Mouse (Mus musculus): ENCODE data around the gene Il23a.
"Not testable (repeated sequence)": the region's sequence is repeated elsewhere in the genome, so short reads cannot be mapped to it uniquely, and the experiment has no call there.

The Il23a gene

DNA sequence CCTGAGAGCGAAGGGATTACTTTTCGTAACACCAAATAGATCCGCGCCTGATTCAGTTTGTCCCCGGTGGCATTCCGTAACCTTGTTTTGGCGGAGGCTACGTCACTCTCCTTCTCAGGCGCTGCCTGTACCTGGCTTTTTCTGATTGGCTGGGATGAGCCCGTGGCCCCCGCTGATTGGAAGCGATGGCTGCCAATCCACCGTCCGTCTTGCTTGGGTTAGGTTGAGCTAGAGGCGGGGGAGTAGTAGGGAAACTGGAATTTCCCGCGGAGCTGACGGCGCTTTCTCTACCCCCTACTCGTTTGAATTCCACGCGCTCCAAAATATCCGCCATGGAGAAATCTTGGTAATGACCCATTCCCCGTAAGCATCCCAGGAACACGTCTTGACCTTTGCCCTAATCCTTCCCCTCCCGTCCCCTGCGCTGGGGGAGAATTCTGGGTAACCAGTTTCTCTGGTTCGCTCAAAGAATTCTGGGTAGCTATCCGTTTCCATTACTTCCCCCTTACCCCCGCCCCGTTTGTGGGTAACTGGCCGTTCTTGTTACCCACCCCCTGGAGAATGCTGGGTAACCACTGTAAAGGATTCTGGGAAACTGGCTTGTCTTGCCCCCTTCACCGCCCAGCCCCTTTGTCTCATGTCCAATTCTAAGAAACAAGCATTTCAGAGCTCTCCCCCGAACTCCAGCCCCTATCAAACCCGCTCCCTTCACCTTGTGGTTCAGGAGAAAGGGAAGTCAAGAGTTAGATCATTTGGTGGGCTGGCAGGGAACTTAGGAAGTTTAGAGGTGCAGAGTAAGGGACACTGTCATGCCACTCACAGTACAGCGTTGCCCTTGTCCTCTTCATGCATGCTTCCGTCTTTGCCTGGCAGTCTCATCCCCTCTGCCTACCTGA is 4.8 kb upstream of the Il23a start, which contains the start of gene Pan2:
Gene Pan2, plus strand, starts transcription at position 210 of the 896 bp plus-strand sequence.
- peak; percentile 100 for DNase-seq

DNA sequence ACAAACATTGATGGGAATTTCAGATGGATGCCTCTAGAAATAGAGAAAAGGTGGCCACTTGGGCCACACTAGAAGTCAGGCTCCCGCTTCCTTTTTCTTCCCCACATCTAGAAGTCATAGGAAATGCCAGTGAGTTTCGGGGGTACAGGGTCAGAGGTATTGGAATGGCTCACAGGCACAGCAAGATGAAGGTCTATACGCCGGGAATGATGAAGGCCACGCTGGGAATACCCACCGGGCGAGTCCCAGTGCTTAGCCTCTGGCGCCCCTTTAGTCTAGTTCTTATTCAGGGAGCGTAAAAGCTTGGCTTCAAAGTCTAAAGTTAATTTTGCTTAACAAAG is 4.2 kb upstream of the Il23a start:
- DNase-seq = no peak

DNA sequence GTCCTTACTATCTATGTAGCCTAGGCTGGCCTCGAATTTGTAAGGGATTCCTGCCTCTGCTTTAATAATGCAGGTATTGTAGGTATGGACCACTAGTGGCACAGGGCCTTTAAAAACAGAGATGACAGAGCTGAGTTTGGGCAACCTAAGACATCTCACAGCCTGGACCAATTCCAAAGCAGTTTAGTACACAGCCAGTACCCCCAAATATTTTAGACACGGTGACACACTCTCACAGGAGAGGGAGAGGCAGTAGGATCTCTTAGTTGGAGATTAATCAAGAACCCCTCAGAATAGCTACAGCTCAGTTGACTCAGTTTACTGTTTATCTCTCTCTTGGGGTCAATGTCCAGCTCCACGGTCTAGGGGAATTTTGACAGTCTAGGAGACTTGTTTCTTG is 3.8 kb upstream of the Il23a start:
- DNase-seq = no peak

DNA sequence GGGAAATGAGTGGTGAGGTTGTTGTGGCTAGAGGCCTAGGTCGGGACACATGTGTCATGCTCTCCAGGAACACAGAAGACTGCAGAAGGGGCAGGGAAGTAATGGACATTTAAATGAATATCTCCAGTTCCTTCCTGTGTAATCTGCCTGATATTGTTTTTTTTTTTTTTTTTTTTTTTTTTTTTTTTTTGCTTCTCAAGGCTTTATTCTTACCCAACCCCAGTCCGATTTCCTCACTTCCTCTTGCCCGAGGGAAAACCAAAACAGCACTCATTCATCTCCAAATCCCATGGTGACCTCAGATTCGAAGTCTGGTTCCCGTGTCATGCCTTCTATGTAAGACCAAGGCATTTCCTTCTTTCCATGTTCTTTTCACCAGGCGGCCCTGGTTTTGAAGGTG is 309 bp downstream of the Il23a start:
- DNase-seq = no peak

DNA sequence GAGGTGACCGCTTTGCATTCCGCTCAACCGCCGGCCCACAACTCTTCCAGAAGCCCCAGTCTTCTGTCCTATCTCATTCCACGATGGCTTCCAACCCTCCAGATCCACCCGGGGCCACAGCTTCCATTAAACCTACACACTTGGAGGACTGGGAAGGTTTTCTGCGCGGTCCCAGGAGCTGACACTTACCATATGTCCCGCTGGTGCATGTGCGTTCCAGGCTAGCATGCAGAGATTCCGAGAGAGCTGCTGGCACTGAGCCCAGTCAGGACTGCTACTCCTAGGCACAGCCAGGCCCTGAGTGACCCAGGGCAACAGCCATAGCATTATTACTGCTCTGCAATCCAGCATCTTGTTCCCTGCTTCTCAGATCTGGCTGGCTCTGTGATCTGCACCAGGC is 930 bp downstream of the Il23a start:
- peak; percentile 79 to 82 for DNase-seq

DNA sequence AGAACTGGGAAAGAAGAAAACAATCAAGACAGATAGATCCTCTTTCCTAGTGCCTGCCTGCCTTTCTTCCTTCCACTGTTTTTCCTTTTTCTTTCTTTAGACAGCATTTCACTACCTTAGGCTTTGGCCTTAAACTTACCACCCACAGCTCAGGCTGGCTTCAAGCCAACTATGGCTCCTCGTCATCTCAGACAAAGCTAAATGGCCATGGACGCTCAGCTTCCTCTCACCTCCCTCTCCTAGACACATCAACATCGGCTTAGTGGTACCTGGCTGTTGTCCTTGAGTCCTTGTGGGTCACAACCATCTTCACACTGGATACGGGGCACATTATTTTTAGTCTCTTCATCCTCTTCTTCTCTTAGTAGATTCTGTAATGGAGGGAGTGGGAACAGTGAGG is 1.3 kb downstream of the Il23a start:
- DNase-seq = peak; percentile 77 to 82

DNA sequence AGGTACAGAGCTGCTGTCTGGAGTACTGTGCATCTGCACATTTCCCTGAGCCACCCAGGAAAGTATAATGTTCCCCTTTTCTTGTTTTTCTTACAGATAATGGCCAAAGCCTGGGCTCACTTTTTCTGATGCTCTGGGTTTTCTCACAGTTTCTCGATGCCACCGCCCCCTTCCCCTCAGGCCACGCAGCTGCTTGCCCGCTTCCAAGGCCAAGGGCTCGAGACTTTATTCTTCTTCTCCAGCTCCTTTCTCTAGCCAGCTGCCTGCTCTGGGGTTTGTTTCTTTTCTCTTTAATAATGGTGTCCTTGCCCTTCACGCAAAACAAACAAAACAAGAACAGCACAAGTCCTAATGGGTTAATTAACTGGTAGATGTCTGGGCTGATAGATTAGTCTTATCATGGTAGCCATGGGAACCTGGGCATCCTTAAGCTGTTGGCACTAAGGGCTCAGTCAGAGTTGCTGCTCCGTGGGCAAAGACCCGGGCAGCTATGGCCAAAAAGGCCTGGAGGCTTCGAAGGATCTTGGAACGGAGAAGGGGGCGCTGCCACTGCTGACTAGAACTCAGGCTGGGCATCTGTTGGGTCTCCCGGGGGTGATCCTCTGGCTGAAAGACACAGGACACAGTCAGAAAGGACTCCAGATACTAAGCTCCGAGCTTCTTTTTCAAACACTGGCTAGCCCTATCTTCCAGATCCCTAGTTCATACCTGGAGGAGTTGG is 2.0 kb downstream of the Il23a start:
- peak; percentile 33 to 47 for DNase-seq

DNA sequence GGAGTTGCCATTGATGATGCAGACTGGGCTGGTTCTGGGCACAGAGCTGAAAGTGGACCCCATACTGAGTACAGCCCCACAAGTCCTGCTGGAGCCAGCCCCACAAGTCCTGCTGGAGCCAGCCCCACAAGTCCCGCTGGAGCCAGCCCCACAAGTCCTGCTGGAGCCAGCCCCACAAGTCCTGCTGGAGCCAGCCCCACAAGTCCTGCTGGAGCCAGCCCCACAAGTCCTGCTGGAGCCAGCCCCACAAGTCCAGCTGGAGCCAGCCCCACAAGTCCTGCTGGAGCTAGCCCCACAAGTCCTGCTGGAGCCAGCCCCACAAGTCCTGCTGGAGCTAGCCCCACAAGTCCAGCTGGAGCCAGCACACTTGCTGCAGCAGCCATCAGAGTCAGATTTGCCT is 8.0 kb downstream of the Il23a start:
- DNase-seq = peak in 1 of 2 experiments; percentile 33

DNA sequence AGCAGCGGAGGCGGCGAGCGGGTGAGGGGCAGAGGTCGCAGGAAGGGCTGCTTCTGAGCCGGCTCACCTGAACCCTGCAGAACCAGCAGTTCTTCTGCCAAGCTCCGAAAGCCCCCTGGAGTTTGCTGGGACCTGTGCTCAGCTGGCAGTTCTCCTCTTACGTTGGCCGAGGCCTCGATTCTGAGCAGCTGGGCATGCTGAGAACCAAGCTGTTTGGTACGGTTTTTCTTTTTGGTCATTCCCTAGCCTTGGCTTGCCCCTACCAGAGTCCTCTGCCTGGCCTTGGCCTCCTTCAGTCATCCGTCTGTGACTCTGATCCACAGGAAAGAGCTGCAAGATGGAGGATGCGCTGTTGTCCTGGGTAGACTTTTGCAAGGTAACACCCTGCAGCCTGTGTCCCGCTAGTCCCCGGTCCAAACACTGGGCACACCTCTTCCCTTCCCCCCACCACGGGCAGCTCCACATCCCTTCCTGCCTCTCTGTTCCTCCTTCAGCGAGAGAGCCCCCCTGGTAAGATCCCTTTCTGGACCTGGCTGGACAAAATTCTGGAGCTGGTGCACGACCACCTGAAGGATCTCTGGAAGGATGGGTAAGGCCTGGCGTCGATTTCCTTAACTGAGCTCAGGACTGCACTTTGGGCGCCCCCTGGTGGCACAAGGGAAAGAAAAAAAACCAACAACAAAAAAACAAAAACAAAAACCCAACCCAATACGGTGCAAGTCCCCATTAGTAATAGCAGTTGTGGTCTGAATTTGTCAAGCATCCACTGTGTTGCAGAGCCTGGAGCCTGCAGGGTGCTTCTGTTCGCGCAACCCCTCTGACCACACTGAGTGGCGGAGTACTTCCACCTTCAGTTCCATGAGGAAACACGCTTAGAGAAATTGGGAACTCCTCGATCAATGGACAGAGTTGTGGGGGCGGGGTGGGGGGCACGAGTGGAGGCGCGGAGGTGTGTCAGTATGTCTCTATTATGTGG is 14.7 kb downstream of the Il23a start:
- DNase-seq = peak; percentile 97 to 99

DNA sequence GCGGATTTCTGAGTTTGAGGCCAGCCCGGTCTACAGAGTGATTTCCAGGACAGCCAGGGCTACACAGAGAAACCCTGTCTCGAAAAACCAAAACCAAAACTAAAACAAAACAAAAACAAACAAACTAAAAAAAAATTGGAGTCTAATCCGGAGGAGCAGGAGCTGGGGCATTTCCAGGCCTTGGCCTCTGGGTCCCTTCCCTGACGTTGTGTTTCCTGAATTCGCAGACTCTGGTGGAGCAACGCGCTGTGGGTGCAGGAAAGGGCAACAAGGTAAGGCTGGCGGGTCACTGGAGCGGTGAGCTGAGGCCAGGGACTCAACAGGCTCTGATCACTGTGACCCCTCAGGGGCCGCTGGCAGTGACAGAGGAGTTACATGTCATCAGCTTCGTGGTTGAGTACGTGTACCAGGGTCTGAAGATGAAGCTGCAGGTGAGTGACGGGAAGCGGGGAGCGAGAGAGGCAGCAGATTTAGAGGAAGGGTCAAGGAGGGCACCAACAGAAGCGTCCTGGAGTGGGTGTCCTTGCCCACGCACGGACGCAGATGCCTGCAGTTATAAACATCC is 15.6 kb downstream of the Il23a start:
- DNase-seq = peak in 1 of 2 experiments; percentile 55

DNA sequence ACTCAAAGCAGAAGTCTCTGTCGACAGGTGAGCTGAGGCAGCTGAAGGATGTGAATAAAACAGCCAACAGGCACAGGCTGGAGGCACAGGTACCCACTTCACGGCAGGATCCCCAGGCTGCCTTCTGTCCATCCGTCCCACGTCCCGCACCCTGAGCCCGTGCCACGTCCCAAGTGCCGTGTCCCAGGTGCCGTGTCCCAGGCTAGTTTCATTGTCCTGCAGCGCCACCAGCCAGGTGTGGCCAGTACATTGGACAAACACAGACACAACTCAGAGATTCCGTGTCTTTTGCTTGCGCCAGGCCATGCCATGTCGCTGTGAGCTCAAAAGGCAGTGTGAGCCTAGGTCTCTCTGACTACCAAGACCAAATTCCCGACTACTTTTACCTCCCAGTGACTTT is 16.9 kb downstream of the Il23a start:
- DNase-seq = peak in 1 of 2 experiments; percentile 47

DNA sequence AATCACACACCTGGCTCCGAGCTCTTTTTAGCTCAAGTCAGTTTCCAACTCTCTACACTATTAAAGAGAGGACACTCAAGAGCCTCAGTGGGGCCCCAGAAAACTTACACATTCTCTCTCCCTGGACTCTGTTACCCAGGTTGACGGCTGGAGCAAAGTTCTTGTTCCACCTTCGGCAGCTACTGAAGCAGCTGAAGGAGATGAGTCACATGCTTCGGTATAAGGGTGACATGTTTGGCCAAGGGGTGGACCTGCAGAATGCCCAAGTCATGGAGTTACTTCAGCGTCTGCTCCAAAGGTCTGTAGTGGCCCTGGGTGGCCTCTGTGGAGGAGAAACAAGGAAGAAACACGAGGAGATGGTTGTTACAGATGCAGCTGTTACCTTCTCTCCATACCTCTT is 17.6 kb downstream of the Il23a start:
- DNase-seq = no peak

DNA sequence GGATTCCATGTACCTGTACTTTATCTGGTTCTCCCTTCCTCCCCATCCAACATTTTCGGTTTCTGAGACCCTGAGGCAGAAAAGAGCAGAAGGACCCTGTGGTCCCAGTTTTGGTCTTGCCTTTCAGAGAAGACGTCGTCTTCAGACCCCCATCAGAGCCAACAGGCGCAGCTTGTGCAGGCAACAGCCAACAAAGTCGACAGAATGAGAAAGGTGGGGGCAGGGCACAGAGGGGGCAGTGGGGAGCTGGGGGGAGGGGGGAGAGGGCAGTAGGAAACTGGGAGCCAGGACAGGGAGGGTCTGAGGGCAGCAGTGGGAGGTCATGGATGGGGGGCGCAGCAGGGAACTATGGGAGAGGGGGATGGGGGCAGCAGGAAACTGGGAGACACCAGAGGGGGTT is 20.4 kb downstream of the Il23a start:
- DNase-seq = no peak

DNA sequence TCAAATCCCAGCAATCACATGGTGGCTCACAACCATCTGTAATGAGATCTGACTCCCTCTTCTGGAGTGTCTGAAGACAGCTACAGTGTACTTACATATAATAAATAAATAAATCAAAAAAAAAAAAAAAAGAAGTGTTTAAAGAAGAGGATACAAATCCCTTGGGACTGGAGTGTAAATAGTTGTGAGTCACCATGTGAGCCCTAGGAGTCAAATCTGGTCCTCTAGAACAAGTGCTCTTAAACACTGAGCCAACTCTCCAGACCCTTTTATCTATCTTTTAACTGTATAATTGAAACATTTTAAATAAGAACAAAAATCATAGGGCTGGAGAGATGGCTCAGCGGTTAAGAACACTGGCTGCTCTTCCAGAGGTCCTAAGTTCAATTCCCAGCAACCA is 23.2 kb downstream of the Il23a start:
- not testable (repeated sequence) for DNase-seq

DNA sequence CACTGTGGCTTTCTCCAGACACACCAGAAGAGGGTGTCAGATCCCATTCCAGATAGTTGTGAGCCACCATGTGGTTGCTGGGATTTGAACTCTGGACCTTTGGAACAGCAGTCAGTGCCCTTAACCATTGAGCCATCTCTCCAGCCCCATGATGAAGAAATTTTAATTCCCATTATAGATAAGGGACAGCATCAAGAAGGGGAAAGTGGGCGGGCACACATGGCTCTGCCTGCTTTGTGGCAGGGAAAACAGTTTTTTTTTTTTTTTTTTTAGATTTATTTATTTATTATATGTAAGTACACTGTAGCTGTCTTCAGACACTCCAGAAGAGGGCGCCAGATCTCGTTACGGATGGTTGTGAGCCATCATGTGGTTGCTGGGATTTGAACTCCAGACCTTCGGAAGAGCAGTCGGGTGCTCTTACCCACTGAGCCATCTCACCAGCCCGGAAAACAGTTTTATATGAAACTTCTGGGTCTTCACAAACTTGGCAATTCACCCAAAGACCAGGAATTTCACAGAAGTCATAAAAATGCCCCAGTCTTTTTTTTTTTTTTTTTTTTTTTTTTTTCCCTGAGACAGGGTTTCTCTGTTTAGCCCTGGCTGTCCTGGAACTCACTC is 25.6 kb downstream of the Il23a start:
- DNase-seq = not testable (repeated sequence)

DNA sequence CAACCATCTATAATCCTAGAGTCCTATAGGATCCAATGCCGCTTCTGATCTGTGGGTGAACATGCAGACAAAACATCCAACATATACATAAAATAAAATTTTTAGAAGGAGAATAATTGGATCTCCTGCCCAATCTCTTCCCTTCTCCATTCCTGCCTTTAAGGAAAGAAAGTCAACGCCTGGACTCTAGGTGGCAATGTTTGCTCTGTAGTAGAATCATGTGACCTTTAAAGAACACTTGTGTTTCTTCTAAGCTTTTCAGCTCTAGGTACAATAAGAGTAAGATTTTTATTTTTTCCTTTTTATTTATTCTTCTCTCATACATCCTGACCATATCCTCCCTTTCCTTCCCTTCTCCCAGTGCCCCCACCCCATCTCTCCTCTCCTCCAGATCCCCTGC is 26.7 kb downstream of the Il23a start:
- DNase-seq = peak in 1 of 2 experiments; percentile 51

DNA sequence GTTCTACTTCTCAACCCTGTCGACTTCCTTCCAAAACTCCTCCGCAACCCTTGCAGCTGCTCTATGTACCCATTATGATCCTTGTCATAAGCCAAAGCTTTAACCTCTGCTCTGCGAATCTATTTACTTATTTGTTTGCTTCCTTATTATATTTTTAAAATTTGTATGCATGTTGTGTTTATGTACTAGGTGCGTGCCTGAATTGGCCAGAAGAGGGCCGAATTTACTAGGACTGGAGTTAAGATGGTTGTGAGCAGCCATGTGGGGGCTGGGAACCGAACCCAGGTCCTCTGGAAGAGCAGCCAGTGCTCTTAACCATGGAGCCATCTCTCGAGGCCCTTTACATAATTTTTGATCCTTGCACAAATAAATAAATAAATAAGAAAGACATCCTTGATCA is 27.7 kb downstream of the Il23a start:
- peak in 1 of 2 experiments; percentile 38 for DNase-seq

DNA sequence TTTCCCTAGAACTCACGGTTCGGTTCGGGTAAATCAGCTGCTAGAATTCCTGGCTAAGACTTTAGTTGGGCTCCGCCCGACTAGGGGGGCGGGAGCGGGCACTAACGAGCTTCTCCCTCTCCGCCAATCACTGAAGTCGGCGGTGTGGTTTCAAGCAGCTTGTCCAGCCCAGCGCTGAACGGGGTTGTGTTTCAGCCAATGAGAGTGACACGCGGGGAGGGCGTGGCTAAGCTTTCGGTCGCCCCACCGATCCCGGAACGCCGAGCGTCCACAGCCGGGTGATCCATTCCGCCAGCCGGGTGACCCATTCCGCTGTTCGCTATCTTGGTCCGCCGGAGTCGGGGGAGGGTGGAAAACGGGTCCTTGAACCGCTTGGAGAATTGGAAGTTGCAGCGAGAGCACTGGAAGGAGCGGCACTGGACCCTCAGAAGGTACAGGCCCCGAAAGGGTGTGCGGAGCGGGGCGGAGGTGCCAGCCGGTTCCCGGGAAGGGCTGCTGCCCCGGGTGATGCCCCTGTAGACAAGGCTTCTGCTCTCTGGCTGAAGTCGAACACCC is 28.2 kb downstream of the Il23a start, which contains the start of gene Stat2:
Gene Stat2, plus strand, starts transcription at position 273 of the 555 bp plus-strand sequence.
- peak; percentile 96 to 98 for DNase-seq

DNA sequence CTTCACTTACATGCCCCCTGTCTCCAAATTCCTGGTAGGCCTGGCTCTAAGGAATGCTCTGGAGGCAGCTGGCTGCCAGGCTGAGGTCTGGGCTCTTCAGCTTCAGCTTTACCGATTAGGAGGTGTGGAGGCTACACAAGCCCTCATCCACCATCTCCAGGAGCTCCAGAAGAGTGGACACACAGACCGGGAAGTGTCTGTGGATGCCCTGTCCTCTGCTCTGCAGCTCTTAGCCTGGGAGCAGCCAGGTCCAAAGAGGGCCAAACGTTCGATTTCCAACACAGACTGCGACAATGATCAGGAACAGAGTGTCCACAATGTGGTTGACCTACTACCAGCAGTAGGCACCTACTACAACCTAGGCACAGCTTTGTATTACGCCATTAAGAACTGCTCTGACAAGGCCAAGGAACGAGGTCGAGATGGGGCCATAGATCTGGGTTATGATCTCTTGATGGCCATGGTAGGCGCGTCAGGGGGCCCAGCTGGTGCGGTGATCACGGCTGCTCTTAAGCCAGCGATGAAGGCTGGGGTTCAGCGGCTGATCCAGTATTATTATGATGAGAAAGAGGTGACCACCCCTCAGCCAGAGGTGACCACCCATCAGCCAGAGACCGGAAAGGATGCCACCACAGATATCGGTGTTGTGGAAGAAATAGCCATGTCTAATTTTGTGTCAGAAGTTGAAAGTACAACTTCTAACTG is 29.2 kb downstream of the Il23a start:
- DNase-seq = no peak

DNA sequence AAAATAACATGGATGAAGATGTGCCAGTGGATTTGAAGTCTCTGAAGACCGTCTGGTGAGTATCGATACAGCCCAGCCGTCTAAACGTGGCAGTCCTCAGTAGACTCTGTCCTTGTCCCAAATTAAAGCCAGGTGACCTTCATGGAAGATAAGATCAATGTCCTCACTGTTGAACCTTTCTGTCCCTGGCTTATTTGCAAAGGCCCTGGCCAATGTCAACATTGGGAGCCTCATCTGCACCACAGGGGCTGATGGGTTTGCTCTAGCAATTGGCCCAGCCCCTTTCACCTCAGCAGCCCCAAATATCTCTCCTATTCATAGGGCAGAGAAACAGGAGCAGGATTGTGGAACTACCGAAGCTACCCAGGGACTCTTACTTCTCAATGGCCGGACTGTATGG is 30.2 kb downstream of the Il23a start, which contains the start of gene Apof:
Gene Apof, plus strand, starts transcription at position 301 of the 400 bp plus-strand sequence.
- DNase-seq = no peak

All from cerebellum, postnatal 25 days (tissue).